Mouse (Mus musculus): Measurements from ENCODE around the gene Rcn3.

GRCm38 (mm10) chr7:45056329-45056971 lies 35.6 kb downstream of the Rcn3 start:
- no peak for TF ChIP-seq GATA1 (IDR thresholded peaks at IDR 0.05; ENCODE audit: low read length)
- no peak for TF ChIP-seq TAL1 (IDR thresholded peaks at IDR 0.05; ENCODE audit: low read length)

All from erythroblast, embryonic 14.5 days (primary cell).